Mouse (Mus musculus): ENCODE data around the gene Glrx2. TPM values are rescaled to one million over a fixed set of nuclear protein-coding genes. Genes with fewer than 3 reads are reported as not detected.

The Glrx2 gene
- polyA plus RNA-seq, 1 experiment from 2014 or later, result 79.4 TPM

- 89% methylated on average over 4 of the region's 4 CpGs for WGBS
- H3K4me2 ChIP-seq (ENCODE audit: low read depth, severe bottlenecking), result no peak overlapping the region
- H3K9me3 ChIP-seq (ENCODE audit: control insufficient read depth, low read length), result no peaks in the 10 kb centered on the region
- H3K36me3 ChIP-seq (ENCODE audit: control insufficient read depth, insufficient read depth, low read length), result no peaks in the 10 kb centered on the region; the same call in 1 of the 2 replicates
- H3K4me1 ChIP-seq (ENCODE audit: control insufficient read depth, insufficient read depth, low read length), result no peaks in the 10 kb centered on the region
- H3K9ac ChIP-seq (ENCODE audit: low read length), result no peak overlapping the region
- ATAC-seq (ENCODE audit: insufficient number of reproducible peaks, low FRiP score, low TSS enrichment, low read depth) (no peak), DNase-seq (ENCODE audit: low spot score) (no peak)
- no peak overlapping the region for H3K4me3 ChIP-seq (ENCODE audit: low read depth, low read length)
- no peak overlapping the region for H3K27ac ChIP-seq (replicated peaks; ENCODE audit: low read depth, low read length)
- no peaks in the 10 kb centered on the region for H3K27me3 ChIP-seq (ENCODE audit: control insufficient read depth, insufficient read depth, low read length)
Measured at GRCm38 (mm10) chr1:143765801-143766200, 49.7 kb downstream of the Glrx2 start.

GRCm38 (mm10) chr1:143766238-143766637 lies 50.1 kb downstream of the Glrx2 start:
- H3K36me3 ChIP-seq (ENCODE audit: control insufficient read depth, insufficient read depth, low read length), result no peaks in the 10 kb centered on the region; the same call in 1 of the 2 replicates
- no peaks in the 10 kb centered on the region for H3K4me1 ChIP-seq (ENCODE audit: control insufficient read depth, insufficient read depth, low read length)
- H3K9me3 ChIP-seq (ENCODE audit: control insufficient read depth, low read length), result no peaks in the 10 kb centered on the region
- H3K9ac ChIP-seq (ENCODE audit: low read length), result no peak overlapping the region
- no peak overlapping the region for H3K27ac ChIP-seq (replicated peaks; ENCODE audit: low read depth, low read length)
- H3K27me3 ChIP-seq (ENCODE audit: control insufficient read depth, insufficient read depth, low read length), result no peaks in the 10 kb centered on the region
- no peak for ATAC-seq (ENCODE audit: insufficient number of reproducible peaks, low FRiP score, low TSS enrichment, low read depth)
- no peak overlapping the region for H3K4me3 ChIP-seq (ENCODE audit: low read depth, low read length)
- no peak overlapping the region for H3K4me2 ChIP-seq (ENCODE audit: low read depth, severe bottlenecking)
- no peak for DNase-seq (ENCODE audit: low spot score)
- 92% methylated on average over 6 of the region's 6 CpGs for WGBS

DNA sequence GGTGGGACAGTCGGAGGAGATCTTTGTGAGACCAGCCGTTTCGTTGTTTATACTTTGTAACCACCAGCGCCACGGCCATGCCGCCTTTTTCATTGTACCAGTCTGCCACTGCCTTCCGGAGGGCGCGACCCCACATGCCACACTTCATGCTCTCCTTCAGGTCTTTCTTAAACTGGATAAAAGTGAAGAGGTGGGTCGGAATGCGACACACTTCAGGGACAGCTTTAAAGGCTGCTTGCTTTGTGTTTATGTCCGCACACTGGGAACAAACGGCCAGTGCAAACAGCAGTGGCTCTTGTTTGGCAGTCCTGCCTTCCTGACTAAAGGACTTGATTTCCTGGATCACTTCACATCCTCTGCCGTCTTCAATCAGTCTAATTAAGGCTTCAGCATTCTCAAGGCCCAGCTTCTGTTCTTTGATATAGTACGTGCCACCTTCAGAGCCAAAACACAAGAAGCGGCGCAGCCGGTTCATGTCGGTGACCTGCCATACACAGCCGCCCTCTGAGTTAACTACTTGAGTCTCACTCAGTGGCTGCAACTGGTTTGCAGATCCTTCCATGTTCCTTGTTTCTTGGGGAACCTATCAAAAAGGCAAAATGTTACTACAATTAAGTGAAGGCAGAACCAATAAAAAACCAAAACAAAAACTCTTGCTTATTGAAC lies 54.4 kb downstream of the Glrx2 start:
- Histone ChIP-seq H3K27me3 (ENCODE audit: control insufficient read depth, insufficient read depth, low read length) (no peaks in the 10 kb centered on the region), H3K27ac (replicated peaks; ENCODE audit: low read depth, low read length) (no peak overlapping the region), H3K4me2 (ENCODE audit: low read depth, severe bottlenecking) (no peak overlapping the region), H3K36me3 (ENCODE audit: control insufficient read depth, insufficient read depth, low read length) (no peaks in the 10 kb centered on the region), H3K4me1 (ENCODE audit: control insufficient read depth, insufficient read depth, low read length) (no peaks in the 10 kb centered on the region), H3K4me3 (ENCODE audit: low read depth, low read length) (no peak overlapping the region), H3K9me3 (ENCODE audit: control insufficient read depth, low read length) (no peaks in the 10 kb centered on the region), H3K9ac (ENCODE audit: low read length) (no peak overlapping the region)
- DNase-seq (ENCODE audit: low spot score) (no peak), ATAC-seq (ENCODE audit: insufficient number of reproducible peaks, low FRiP score, low TSS enrichment, low read depth) (no peak)
- 72% methylated on average over 20 of the region's 20 CpGs for WGBS

DNA sequence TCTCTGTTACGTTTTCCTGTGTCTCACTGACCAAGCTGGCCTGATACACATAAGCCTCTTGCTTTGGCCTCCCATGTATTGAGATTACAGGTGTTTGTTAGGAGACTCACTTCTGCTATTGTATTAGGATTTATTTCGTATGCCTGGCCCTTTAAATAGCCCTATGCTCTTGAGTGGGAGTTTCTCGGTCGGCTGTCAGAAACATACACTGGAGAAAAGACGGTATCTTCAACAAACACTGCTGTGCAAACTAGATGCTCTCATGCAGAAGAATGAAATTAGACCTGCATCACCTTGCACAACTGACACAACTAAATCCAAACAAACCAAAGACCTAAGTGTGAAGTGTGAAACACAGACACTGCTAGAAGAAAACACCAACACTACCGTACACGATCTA lies 56.9 kb downstream of the Glrx2 start:
- H3K4me3 ChIP-seq (ENCODE audit: low read depth, low read length), result no peak overlapping the region
- no peak overlapping the region for H3K4me2 ChIP-seq (ENCODE audit: low read depth, severe bottlenecking)
- DNase-seq (ENCODE audit: low spot score), result no peak
- 85% methylated on average over 7 of the region's 7 CpGs for WGBS
- H3K27me3 ChIP-seq (ENCODE audit: control insufficient read depth, insufficient read depth, low read length), result no peaks in the 10 kb centered on the region
- H3K9ac ChIP-seq (ENCODE audit: low read length), result no peak overlapping the region
- no peaks in the 10 kb centered on the region for H3K36me3 ChIP-seq (ENCODE audit: control insufficient read depth, insufficient read depth, low read length)
- H3K9me3 ChIP-seq (ENCODE audit: control insufficient read depth, low read length), result no peaks in the 10 kb centered on the region
- no peak for ATAC-seq (ENCODE audit: insufficient number of reproducible peaks, low FRiP score, low TSS enrichment, low read depth)
- H3K27ac ChIP-seq (replicated peaks; ENCODE audit: low read depth, low read length), result no peak overlapping the region
- H3K4me1 ChIP-seq (ENCODE audit: control insufficient read depth, insufficient read depth, low read length), result no peaks in the 10 kb centered on the region; the same call in 1 of the 2 replicates

GRCm38 (mm10) chr1:143773909-143774308 lies 57.8 kb downstream of the Glrx2 start:
- Histone ChIP-seq H3K9ac (ENCODE audit: low read length) (no peak overlapping the region), H3K4me2 (ENCODE audit: low read depth, severe bottlenecking) (no peak overlapping the region), H3K36me3 (ENCODE audit: control insufficient read depth, insufficient read depth, low read length) (no peaks in the 10 kb centered on the region), H3K27me3 (ENCODE audit: control insufficient read depth, insufficient read depth, low read length) (no peaks in the 10 kb centered on the region), H3K27ac (replicated peaks; ENCODE audit: low read depth, low read length) (no peak overlapping the region), H3K4me1 (ENCODE audit: control insufficient read depth, insufficient read depth, low read length) (no peaks in the 10 kb centered on the region; the same call in 1 of the 2 replicates), H3K4me3 (ENCODE audit: low read depth, low read length) (no peak overlapping the region), H3K9me3 (ENCODE audit: control insufficient read depth, low read length) (no peaks in the 10 kb centered on the region)
- 84% methylated on average over 6 of the region's 6 CpGs for whole genome bisulfite sequencing
- DNase-seq (ENCODE audit: low spot score) (no peak), ATAC-seq (ENCODE audit: insufficient number of reproducible peaks, low FRiP score, low TSS enrichment, low read depth) (no peak)

- H3K27ac ChIP-seq (replicated peaks; ENCODE audit: low read depth, low read length), result 0 out of 2 replicates have a peak within 1 kb of the TSS, but pooled peaks have one; percentile 10
- no peaks in the 10 kb centered on the region; the same call in 1 of the 2 replicates for H3K36me3 ChIP-seq (ENCODE audit: control insufficient read depth, insufficient read depth, low read length)
- no peaks in the 10 kb centered on the region; the same call in 1 of the 2 replicates for H3K4me1 ChIP-seq (ENCODE audit: control insufficient read depth, insufficient read depth, low read length)
- DNase-seq (ENCODE audit: low spot score) (peak; percentile 99), ATAC-seq (ENCODE audit: insufficient number of reproducible peaks, low FRiP score, low TSS enrichment, low read depth) (peak; percentile 96)
- H3K27me3 ChIP-seq (ENCODE audit: control insufficient read depth, insufficient read depth, low read length), result no peaks in the 10 kb centered on the region
- H3K9ac ChIP-seq (ENCODE audit: low read length), result peak within 1 kb of the TSS; percentile 80
- under 1% methylated on average over 74 of the region's 84 CpGs for WGBS
- H3K9me3 ChIP-seq (ENCODE audit: control insufficient read depth, low read length), result no peaks in the 10 kb centered on the region
- peak within 1 kb of the TSS; percentile 77 for H3K4me3 ChIP-seq (ENCODE audit: low read depth, low read length)
- H3K4me2 ChIP-seq (ENCODE audit: low read depth, severe bottlenecking), result peak within 1 kb of the TSS; percentile 88
Measured at GRCm38 (mm10) chr1:143776446-143777411, 60.6 kb downstream of the Glrx2 start, which contains the start of the genes Trove2 and Uchl5. Trove2 (minus strand) TSS chr1:143777068. Uchl5 (plus strand) TSS chr1:143777272.

GRCm38 (mm10) chr1:143777558-143778218 lies 61.5 kb downstream of the Glrx2 start:
- DNase-seq (ENCODE audit: low spot score), result peak; percentile 60
- Histone ChIP-seq H3K4me2 (ENCODE audit: low read depth, severe bottlenecking) (peak overlapping the region; percentile 88), H3K27ac (replicated peaks; ENCODE audit: low read depth, low read length) (0 out of 2 replicates have a peak overlapping the region, but pooled peaks have one; percentile 10), H3K4me1 (ENCODE audit: control insufficient read depth, insufficient read depth, low read length) (no peaks in the 10 kb centered on the region; the same call in 1 of the 2 replicates), H3K27me3 (ENCODE audit: control insufficient read depth, insufficient read depth, low read length) (no peaks in the 10 kb centered on the region), H3K36me3 (ENCODE audit: control insufficient read depth, insufficient read depth, low read length) (no peaks in the 10 kb centered on the region; the same call in 1 of the 2 replicates), H3K9me3 (ENCODE audit: control insufficient read depth, low read length) (no peaks in the 10 kb centered on the region), H3K4me3 (ENCODE audit: low read depth, low read length) (peak overlapping the region; percentile 77), H3K9ac (ENCODE audit: low read length) (peak overlapping the region; percentile 80)
- peak; percentile 55 for ATAC-seq (ENCODE audit: insufficient number of reproducible peaks, low FRiP score, low TSS enrichment, low read depth)
- WGBS, result under 1% methylated on average over 39 of the region's 39 CpGs
